Comparison of ENCODE assay signal across 9 mouse cellular contexts in genomic region chr2:180597490-180597889, GRCm38 (mm10). TPM values are rescaled to one million over a fixed set of nuclear protein-coding genes. Genes with fewer than 3 reads are reported as not detected.
DNase-seq lines count a peak whose midpoint lies in the region; ATAC-seq and TF ChIP-seq lines count a peak whose summit lies in the region.
"Had no signal": no experiment of that assay in that cellular context is flagged by ENCODE, and none has a peak within 500 bp of the region (broad histone marks: within the 10 kb centered on the region; RNA-seq: fewer than 3 reads in every experiment).

Gene Col9a3 (plus strand): TSS chr2:180597790.

- H3K4me2 ChIP-seq in embryonic facial prominence, embryonic 14.5 days (ENCODE audit: low read depth, low read length) = peak within 1 kb of the TSS; percentile 59
- peak within 1 kb of the TSS; percentile 61 for H3K4me2 ChIP-seq in hindbrain, embryonic 14.5 days (replicated peaks)
- peak within 1 kb of the TSS; percentile 57 for H3K4me2 ChIP-seq in midbrain, embryonic 16.5 days (ENCODE audit: low read length)

- no peak for TF ChIP-seq CTCF in left cerebral cortex, adult 2 months (IDR thresholded peaks at IDR 0.05)

- peak within 1 kb of the TSS; percentile 24 for H3K4me3 ChIP-seq in left cerebral cortex, adult 2 months
- peak within 1 kb of the TSS; percentile 42 for H3K4me3 ChIP-seq in embryonic facial prominence, embryonic 14.5 days (ENCODE audit: low read depth, low read length)
- peak within 1 kb of the TSS; percentile 33 for H3K4me3 ChIP-seq in hindbrain, embryonic 14.5 days (replicated peaks; ENCODE audit: low read length)
- H3K4me3 ChIP-seq in midbrain, embryonic 16.5 days (ENCODE audit: low read depth, low read length) = peak within 1 kb of the TSS; percentile 36

- H3K36me3 ChIP-seq in embryonic facial prominence, embryonic 14.5 days (ENCODE audit: control insufficient read depth, insufficient read depth, low read length) = peaks cover 30% of the 10 kb centered on the region
- peaks cover 39% of the 10 kb centered on the region for H3K36me3 ChIP-seq in hindbrain, embryonic 14.5 days (replicated peaks; ENCODE audit: control insufficient read depth, insufficient read depth)
- peaks cover 16% of the 10 kb centered on the region for H3K36me3 ChIP-seq in midbrain, embryonic 16.5 days (ENCODE audit: control insufficient read depth, insufficient read depth, low read length)

- DNase-seq in left cerebral cortex, adult 2 months (ENCODE audit: extremely low spot score in 1 of 2, low spot score in 2 of 2) = no peak
- no peak for DNase-seq in left cerebral cortex, adult 11 months (ENCODE audit: low spot score)
- no peak for DNase-seq in embryonic facial prominence, embryonic 14.5 days (ENCODE audit: low spot score)
- DNase-seq in hindbrain, embryonic 14.5 days (ENCODE audit: low spot score) = no peak
- no peak for DNase-seq in adrenal gland, postnatal 36 days
- no peak for DNase-seq in ovary, postnatal 36 days (ENCODE audit: low spot score)
- DNase-seq: kidney, adult 11 months had no signal

- H3K27ac ChIP-seq in left cerebral cortex, adult 2 months = no peak within 1 kb of the TSS
- peak within 1 kb of the TSS; percentile 86 for H3K27ac ChIP-seq in embryonic facial prominence, embryonic 14.5 days (replicated peaks; ENCODE audit: low read depth, low read length)
- H3K27ac ChIP-seq in hindbrain, embryonic 14.5 days = peak within 1 kb of the TSS; percentile 49; the same call in 1 of the 2 replicates
- H3K27ac ChIP-seq in midbrain, embryonic 16.5 days (ENCODE audit: low read length) = 0 out of 2 replicates have a peak within 1 kb of the TSS, but pooled peaks have one; percentile 17

- ATAC-seq in embryonic facial prominence, embryonic 14.5 days (ENCODE audit: low read depth) = no peak
- ATAC-seq in hindbrain, embryonic 14.5 days (ENCODE audit: low FRiP score) = no peak
- no peak for ATAC-seq in midbrain, embryonic 16.5 days
- ATAC-seq in cerebellum, adult (ENCODE audit: insufficient number of reproducible peaks, low FRiP score, low TSS enrichment) = no peak

- 0 out of 2 replicates have a peak, but pooled peaks cover 5% of the 10 kb centered on the region for H3K27me3 ChIP-seq in embryonic facial prominence, embryonic 14.5 days (replicated peaks; ENCODE audit: control insufficient read depth, insufficient read depth, low read length)
- 0 out of 2 replicates have a peak, but pooled peaks cover 3% of the 10 kb centered on the region for H3K27me3 ChIP-seq in hindbrain, embryonic 14.5 days (ENCODE audit: control insufficient read depth, insufficient read depth, low read length)
- H3K27me3 ChIP-seq in midbrain, embryonic 16.5 days (ENCODE audit: control insufficient read depth, insufficient read depth, low read depth, low read length) = no peaks in the 10 kb centered on the region; the same call in 1 of the 2 replicates

- WGBS in embryonic facial prominence, embryonic 14.5 days = 39% methylated on average over 4 of the region's 4 CpGs
- WGBS in hindbrain, embryonic 14.5 days = 49% methylated on average over 4 of the region's 4 CpGs
- 50% methylated on average over 4 of the region's 4 CpGs for WGBS in midbrain, embryonic 16.5 days

- intact Hi-C loops in left cerebral cortex, adult 2 months (cut with DNase I) = no loop called here

- H3K9me3 ChIP-seq in embryonic facial prominence, embryonic 14.5 days (ENCODE audit: control insufficient read depth, low read length) = no peaks in the 10 kb centered on the region
- no peaks in the 10 kb centered on the region for H3K9me3 ChIP-seq in hindbrain, embryonic 14.5 days (ENCODE audit: control insufficient read depth, low read length)
- H3K9me3 ChIP-seq in midbrain, embryonic 16.5 days (replicated peaks; ENCODE audit: control insufficient read depth, low read length, poor library complexity, severe bottlenecking) = no peaks in the 10 kb centered on the region

- peaks cover 20% of the 10 kb centered on the region for H3K4me1 ChIP-seq in embryonic facial prominence, embryonic 14.5 days (ENCODE audit: control insufficient read depth, insufficient read depth, low read length)
- H3K4me1 ChIP-seq in hindbrain, embryonic 14.5 days (replicated peaks; ENCODE audit: control insufficient read depth, insufficient read depth, low read length) = peaks cover 30% of the 10 kb centered on the region
- H3K4me1 ChIP-seq in midbrain, embryonic 16.5 days (ENCODE audit: control insufficient read depth, insufficient read depth, low read length) = peaks cover 13% of the 10 kb centered on the region

- peak within 1 kb of the TSS; percentile 61 for H3K9ac ChIP-seq in embryonic facial prominence, embryonic 14.5 days (ENCODE audit: low read depth, low read length)
- peak within 1 kb of the TSS; percentile 58 for H3K9ac ChIP-seq in hindbrain, embryonic 14.5 days
- H3K9ac ChIP-seq in midbrain, embryonic 16.5 days (ENCODE audit: low read depth, low read length) = peak within 1 kb of the TSS; percentile 49

RNA-seq across cellular contexts. Expression of gene Col9a3, which starts in this region (rescaled TPM):
- 1 to 10 TPM; 5.1 to 7.2 TPM for total RNA-seq in left cerebral cortex, adult 2 months (2021)
- polyA plus RNA-seq in embryonic facial prominence, embryonic 14.5 days (2014; fragmentation: Nextera tagmentation; extraction: Ambion mirVana) = 164 and 277 TPM in 2 replicates
- polyA plus RNA-seq in hindbrain, embryonic 14.5 days (2014; fragmentation: Nextera tagmentation; extraction: Ambion mirVana) = 61.4 and 65.7 TPM in 2 replicates
- 40.4 and 43.2 TPM in 2 replicates for polyA plus RNA-seq in midbrain, embryonic 16.5 days (2015; fragmentation: Nextera tagmentation; extraction: Ambion mirVana)
- total RNA-seq in adrenal gland, postnatal 36 days (2021) = under 1 TPM; 0.17 to 0.26 TPM

Comparison
In these comparisons a context has a peak if more than half of its experiments do, and no peak if none do; other contexts are left out.
1. RNA of gene Col9a3 (total RNA-seq): 5.1 to 7.2 TPM in left cerebral cortex, adult 2 months; 0.17 to 0.26 TPM in adrenal gland, postnatal 36 days; every median in the first group is over 4 times any median in the second.
2. Peak in every context shown above with its lines, with median percentiles within 50 percentile points of each other: H3K4me3 ChIP-seq, H3K4me2 ChIP-seq and H3K9ac ChIP-seq.